Mouse (Mus musculus) spleen, adult 2 months (tissue): ENCODE measurements around the gene Pard6b.

Source experiments
- CTCF ChIP-seq: fragments of 200-500 bp; IDR thresholded peaks from 2 replicates; pipeline ENCODE4 v1.5.1; 2011; ENCODE audit warnings: mild to moderate bottlenecking, inconsistent platforms; ENCODE audit not compliant: insufficient read depth, insufficient read length, insufficient replicate concordance; ENCODE audit errors: extremely low read depth
- POLR2A ChIP-seq: fragments of 200-500 bp; IDR thresholded peaks from 2 replicates; pipeline ENCODE4 v1.6.1; 2011; ENCODE audit warnings: low read depth, low read length, inconsistent platforms

DNA sequence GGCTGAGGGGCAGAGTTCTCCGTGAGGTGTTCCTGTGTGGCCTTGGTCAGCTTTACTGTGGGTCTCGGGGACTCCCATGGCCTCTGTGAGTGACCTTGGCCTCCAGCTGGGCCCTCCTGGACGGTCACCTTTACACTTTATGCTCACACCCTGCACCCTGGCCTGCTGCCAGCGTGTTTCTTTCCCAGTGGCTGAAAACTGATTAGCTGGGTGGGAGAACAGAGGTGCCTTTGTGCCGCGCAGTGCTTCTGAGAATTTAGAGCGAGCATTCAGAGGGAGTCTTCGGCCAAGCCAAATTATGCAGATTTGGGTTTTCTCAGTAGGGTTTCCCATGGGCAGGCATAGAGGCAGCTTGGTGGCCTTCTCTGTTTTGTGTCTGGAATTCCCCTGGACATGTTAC lies 14.3 kb downstream of the Pard6b start:
- no peak for TF ChIP-seq CTCF
- no peak for TF ChIP-seq POLR2A
